Mouse (Mus musculus): ENCODE results near the gene Krt76.

Gene Krt76

GRCm38 (mm10) chr15:101892820-101893219 lies at the start of gene Krt76:
Gene Krt76, minus strand, starts transcription at chr15:101892920.
- no peak for DNase-seq

GRCm38 (mm10) chr15:101941948-101942347 lies 49.2 kb upstream of the Krt76 start:
- no peak for DNase-seq

- DNase-seq: no peak
Observed at GRCm38 (mm10) chr15:101940274-101940829, 47.6 kb upstream of the Krt76 start, which contains the start of gene Krt79. Gene Krt79, minus strand, starts transcription at chr15:101940324.

GRCm38 (mm10) chr15:101938600-101939308 lies 46.0 kb upstream of the Krt76 start:
- no peak for DNase-seq

- DNase-seq: no peak
Observed at GRCm38 (mm10) chr15:101933024-101933423, 40.3 kb upstream of the Krt76 start.

GRCm38 (mm10) chr15:101929666-101930065 lies 36.9 kb upstream of the Krt76 start:
- DNase-seq: no peak

GRCm38 (mm10) chr15:101929087-101929486 lies 36.4 kb upstream of the Krt76 start:
- no peak for DNase-seq

- DNase-seq: no peak
Observed at GRCm38 (mm10) chr15:101927340-101928080, 34.8 kb upstream of the Krt76 start.

- no peak for DNase-seq
Observed at GRCm38 (mm10) chr15:101925041-101925440, 32.3 kb upstream of the Krt76 start.

GRCm38 (mm10) chr15:101924635-101925034 lies 31.9 kb upstream of the Krt76 start, which contains the start of gene Krt4:
Gene Krt4, minus strand, starts transcription at chr15:101924735.
- no peak for DNase-seq

- no peak for DNase-seq
Observed at GRCm38 (mm10) chr15:101922296-101922695, 29.6 kb upstream of the Krt76 start.

GRCm38 (mm10) chr15:101916072-101916471 lies 23.4 kb upstream of the Krt76 start:
- no peak for DNase-seq

- DNase-seq: no peak
Observed at GRCm38 (mm10) chr15:101904849-101905248, 12.1 kb upstream of the Krt76 start.

- no peak for DNase-seq
Observed at GRCm38 (mm10) chr15:101902171-101903149, 9.7 kb upstream of the Krt76 start.

- no peak for DNase-seq
Observed at GRCm38 (mm10) chr15:101895216-101895615, 2.5 kb upstream of the Krt76 start.

- DNase-seq: no peak
Observed at GRCm38 (mm10) chr15:101879776-101880175, 12.9 kb downstream of the Krt76 start.

- DNase-seq: no peak
Observed at GRCm38 (mm10) chr15:101878041-101878440, 14.7 kb downstream of the Krt76 start.

GRCm38 (mm10) chr15:101874383-101874782 lies 18.3 kb downstream of the Krt76 start:
- no peak for DNase-seq

GRCm38 (mm10) chr15:101873231-101873630 lies 19.5 kb downstream of the Krt76 start:
- DNase-seq: no peak

- DNase-seq: no peak
Observed at GRCm38 (mm10) chr15:101869431-101869830, 23.3 kb downstream of the Krt76 start, which contains the start of gene Krt77. Gene Krt77, minus strand, starts transcription at chr15:101869705.

GRCm38 (mm10) chr15:101866754-101867153 lies 26.0 kb downstream of the Krt76 start:
- no peak for DNase-seq

GRCm38 (mm10) chr15:101860421-101861130 lies 32.1 kb downstream of the Krt76 start:
- DNase-seq: peak; percentile 28 to 64
